Mouse (Mus musculus) spleen, postnatal 14 days (tissue): ENCODE measurements around the gene Gm20481.
"Not testable (repeated sequence)": the region's sequence is repeated elsewhere in the genome, so short reads cannot be mapped to it uniquely, and the experiment has no call there.

ENCODE experiments used
- DNase-seq, 2 experiments: peaks; one replicate each; pipeline ENCODE4 v3.0.0; 2021 to 2022; ENCODE audit warnings: low spot score in 2 of 2

Gm20481 gene

DNA sequence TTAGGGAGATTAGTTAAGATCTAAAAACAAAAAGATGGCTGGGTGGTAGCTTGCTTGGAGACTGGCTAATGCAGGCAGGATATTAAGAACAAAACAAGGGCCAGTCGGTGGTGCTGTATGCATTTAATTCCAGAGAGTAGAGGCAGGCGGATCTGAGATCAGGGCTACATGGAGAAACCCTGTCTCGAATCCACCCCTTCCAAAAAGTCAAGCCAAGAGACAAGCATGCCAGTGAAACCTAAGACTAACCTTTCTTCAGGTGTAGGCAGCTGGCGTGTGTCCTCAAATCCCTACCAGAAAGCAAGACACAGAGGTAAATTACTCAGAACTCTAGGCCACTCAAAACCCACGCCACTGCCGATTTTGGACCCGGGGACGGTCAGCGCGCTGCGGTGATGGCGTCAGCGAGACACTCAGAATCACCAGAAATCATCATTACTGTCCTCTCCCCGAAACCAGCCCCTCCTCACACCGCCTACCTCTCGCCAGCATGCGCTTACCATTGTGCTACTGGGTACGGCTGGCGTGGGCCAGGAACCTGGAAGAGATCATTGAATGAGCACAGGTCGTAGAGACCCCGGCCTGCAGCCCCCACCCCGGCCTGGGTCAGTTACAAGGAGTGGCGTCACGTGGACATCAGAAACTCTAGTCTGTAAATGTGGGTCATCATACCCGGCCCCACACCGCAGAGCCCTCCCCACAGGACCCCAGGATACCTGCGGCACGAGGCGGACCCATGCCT lies 17.9 kb upstream of the Gm20481 start:
- peak in 1 of 2 experiments; percentile 13 for DNase-seq

DNA sequence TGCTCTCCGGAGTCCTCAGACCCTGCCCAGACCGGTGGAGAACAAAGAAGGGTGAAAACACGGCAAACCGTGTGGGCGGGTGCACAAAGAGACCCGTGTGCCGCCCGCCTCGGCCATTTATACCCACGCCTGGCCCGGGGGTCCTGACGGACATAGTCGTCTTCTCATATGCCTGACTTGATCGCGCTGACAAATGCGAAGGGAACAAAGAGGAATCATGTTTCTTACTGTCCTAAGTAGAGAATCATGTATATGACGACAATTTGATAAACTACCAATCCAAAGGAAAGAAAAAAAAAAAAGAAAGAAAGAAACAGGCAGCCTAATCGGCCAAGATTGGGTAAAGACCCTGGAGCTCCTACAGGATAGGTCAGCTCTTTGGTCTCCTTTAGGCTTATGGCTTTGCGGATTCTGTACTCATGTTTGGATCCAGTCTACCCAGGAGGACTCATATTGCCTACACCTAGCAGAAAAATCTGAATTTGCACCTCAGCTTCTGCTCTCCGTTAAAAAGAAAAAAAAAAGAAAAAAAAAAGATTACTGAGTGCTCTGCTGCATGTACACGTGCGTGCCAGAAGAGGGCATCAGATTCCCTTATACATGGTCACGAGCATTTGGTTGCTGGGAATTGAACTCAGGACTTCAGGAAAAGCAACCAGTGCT lies 17.2 kb upstream of the Gm20481 start:
- peak; percentile 65 to 79 for DNase-seq

DNA sequence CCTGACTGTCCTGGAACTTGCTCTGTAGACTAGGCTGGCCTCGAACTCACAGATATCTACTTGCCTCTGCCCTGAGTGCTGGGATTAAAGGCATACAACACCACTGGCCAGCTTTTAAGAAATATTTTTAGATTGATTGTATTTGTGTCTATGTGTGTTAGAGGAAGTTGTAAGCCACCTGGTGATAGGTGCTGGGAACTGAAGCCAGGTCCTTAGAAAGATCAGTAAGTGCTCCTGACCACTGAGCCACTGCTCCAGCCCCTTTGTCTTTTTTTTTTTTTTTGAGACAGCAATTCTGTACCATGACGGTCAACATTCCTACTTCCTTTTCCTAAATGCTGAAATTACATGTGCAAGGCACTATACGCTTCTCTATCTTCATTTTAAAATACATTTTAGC lies 16.5 kb upstream of the Gm20481 start:
- DNase-seq, result no peak

DNA sequence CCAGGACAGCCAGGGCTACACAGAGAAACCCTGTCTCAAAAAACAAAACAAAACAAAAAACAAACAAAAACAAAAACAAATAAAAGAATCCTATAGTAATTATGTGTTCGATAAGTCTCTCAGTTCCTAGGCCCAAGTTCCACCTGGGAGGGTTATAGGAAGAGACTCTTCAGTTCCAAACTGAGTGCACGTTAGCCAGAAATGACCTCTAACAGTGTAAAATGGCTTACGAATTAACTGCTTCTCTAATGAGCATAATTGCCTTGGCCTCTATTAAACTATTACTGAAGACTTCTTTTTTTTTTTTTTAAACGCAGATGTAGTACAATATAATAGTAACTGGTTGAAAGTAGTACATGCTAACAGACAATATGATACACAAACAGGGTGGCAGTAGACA lies 15.8 kb upstream of the Gm20481 start:
- no peak for DNase-seq

DNA sequence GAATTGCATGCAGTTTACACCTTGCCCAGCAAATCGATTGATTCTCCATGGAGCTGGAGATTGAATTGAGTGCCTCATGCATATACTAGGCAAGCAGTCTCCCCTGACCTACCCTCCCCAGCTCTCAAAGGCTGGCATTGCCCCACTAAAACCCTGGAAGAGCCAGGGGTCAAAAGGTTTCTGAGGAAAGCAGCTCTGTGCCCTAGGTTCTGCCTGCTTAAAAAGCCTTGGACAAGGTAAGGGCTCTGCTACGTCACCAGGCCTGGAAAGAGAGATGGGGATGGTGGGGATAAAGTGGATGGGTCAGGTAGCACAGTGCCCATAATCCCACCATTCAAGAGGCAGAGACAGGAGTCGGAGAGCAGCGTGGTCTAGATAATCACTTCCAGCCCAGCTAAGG lies 14.9 kb upstream of the Gm20481 start:
- no peak for DNase-seq

DNA sequence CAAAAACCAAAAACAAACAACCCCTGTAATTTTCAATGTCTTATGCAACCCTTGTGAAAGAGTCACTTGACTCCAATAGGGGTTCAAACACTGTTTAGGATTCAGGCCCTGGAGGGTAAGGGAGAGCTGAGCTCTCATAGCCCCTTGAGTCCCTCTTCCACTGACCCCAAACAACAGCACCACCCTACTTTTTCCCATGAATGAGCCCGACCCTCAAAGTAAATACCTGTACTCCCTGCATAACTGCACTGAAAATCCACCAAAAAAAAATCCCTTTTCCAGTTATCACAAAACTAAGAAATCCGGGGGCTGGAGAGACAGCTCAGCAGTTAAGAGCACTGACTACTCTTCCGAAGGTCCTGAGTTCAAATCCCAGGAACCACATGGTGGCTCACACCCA lies 13.8 kb upstream of the Gm20481 start:
- no peak for DNase-seq

DNA sequence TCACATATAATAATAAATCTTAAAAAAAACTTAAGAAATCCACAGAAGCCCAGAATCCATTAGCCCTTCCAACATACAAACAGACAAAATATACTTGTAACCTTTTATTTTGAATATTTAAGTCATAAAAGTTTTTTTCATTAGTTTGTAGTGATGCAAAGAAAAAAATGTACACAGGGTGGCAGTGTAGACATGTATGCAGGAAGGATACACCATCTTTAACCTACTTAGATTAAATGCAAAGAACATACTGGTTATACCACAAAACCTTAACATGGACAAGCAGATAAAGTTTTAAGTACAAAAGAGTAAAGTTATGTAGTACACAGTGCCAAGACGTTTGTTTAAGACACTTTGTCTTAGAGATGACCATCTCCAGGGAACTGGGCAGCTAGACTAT lies 13.4 kb upstream of the Gm20481 start:
- DNase-seq, result no peak

DNA sequence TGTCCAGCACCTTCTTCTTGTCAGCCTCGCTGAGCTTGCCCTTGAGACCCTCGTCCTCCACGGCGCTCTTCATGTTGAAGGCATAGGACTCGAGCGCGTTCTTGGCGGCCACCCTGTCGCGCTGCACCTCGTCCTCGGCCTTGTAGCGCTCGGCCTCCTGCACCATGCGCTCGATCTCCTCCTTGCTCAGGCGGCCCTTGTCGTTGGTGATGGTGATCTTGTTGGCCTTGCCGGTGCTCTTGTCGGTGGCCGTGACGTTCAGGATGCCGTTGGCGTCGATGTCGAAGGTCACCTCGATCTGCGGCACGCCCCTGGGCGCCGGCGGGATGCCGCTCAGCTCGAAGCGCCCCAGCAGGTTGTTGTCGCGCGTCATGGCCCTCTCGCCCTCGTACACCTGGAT lies 12.4 kb upstream of the Gm20481 start:
- DNase-seq, result not testable (repeated sequence)

DNA sequence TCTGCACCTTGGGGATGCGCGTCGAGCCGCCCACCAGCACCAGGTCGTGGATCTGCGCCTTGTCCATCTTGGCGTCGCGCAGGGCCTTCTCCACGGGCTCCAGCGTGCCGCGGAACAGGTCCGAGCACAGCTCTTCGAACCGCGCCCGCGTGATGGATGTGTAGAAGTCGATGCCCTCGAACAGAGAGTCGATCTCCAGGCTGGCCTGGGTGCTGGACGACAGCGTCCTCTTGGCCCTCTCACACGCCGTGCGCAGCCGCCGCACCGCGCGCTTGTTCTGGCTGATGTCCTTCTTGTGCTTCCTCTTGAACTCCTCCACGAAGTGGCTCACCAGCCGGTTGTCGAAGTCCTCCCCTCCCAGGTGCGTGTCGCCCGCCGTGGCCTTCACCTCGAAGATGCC lies 11.7 kb upstream of the Gm20481 start:
- DNase-seq, result not testable (repeated sequence)

DNA sequence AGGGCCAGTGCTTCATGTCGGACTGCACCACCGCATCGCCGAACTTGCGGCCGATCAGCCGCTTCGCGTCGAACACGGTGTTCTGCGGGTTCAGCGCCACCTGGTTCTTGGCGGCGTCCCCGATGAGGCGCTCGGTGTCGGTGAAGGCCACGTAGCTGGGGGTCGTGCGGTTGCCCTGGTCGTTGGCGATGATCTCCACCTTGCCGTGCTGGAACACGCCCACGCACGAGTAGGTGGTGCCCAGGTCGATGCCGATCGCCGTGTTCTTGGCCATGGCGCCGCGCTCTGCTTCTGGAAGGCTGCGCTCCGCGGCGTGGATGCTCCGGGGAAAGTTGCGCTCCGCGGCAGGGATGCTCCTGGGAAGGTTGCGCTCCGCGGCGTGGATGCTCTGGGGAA lies 11.0 kb upstream of the Gm20481 start:
- DNase-seq, result not testable (repeated sequence)

DNA sequence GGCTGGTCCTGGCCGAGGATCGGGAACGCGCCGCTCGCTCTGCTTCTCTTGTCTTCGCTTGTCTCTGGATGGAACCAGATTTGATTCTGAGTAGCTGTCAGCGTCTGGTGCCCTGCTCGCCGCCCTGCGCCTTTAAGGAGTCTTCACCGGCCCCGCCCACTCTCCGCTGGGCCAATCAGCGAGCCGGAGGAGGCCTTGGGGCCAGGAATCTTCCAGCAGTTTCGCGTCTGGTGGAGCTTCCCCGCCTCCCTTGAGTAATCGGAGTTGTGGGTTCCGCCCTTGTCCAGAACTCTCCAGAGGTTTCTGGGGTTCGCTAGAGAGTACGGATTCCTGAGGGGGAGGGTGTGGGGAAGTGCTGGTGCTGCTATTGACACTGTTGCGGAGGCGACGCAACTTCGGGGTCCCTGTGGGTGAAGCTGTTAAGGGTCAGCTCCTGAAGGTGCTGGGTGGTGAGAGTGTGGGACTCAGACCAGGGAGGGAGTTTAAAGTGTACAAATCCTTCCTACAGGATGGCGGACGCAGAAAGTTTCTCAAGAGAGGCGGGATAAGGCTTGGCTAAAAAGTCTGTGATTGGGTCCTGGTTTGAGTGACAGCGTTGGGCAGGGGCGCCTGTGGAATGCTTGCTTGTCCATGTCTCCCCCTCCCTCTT lies 10.5 kb upstream of the Gm20481 start, which contains the start of gene Hspa1b:
Gene Hspa1b (minus strand): TSS at position 109 of the 649 bp plus-strand sequence.
- DNase-seq, result peak; percentile 48 to 51

DNA sequence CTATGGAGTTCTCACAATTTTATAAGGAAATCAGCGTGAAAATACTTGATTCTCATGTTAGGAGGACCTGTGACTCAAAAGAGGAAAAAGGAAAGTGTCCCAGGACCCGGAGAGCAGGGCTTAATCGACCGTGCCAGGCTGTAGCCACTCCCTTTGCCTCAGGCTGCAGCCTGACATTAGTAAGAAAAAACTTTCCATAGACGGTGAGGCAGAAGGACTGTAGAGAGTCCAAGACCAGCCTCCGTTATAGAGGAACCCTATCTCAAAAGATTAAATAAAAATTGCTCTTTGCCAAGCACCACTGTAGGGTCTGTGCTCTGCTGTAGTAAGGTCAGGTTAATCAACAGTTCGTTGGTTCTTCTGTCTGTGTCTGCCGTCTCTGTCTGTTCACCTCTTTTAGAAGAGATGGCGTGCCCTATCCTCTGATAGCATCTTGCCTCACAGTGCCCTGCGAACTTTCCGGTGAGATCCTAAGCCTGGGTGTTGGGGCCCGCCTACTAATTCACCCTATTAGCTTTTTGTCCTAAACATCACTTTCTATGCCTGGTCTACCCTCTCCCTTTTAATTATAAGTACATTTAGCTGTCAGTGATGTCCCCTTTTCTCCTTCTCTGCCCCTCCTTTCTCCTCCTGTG lies 9.7 kb upstream of the Gm20481 start:
- DNase-seq, result no peak

DNA sequence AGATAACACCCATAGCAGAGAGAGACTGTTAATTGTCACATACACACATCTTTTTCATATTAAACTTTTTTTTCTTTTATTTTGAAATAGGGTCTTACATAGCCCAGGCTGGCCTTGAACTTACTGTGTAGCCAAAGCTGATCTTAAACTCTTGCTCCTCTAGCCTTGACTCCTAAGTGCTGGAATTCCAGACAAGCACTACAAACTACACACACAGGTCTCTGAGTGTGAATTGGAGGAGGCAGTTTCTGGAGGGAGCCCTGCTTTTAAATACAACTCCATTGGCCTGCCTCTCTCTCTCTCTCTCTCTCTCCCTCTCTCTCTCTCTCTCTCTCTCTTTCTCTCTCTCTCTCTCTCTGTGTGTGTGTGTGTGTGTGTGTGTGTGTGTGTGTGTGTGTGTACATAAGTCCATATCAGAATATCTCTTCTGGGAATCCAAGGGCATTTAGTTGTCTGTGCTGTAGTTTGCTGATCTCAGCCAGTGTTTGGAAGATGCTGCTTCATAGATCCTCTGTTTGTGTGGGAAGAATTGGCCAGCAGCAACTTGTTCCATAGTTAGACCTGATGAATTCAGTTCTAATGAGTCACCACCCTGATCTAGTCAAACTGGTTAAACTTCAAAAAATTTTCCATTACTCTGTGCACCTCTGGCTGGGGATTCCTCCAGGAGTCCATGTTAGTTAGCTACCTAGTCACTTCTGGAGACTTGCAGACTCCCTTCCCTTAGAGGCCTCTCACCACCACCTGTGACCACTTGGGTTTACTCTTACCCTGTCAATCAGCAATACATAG lies 8.8 kb upstream of the Gm20481 start:
- no peak for DNase-seq

DNA sequence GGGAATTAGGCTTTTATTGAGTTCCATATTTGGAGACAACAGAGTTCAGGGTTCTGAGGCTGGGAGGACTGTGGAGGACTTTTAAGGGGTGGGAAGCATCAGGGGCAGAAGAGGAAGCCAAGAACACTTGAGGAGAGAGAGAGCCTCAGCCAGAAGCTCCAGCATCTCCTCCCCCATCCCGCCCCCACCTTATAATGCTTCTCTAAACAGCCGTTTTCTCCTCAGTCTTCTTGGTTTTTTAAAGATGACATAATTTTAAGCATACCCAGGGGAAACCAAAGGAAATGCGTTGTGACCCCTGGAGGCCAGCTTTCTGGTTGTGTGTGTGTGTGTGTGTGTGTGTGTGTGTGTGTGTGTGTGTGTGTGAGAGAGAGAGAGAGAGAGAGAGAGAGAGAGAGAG lies 7.6 kb upstream of the Gm20481 start:
- no peak for DNase-seq

DNA sequence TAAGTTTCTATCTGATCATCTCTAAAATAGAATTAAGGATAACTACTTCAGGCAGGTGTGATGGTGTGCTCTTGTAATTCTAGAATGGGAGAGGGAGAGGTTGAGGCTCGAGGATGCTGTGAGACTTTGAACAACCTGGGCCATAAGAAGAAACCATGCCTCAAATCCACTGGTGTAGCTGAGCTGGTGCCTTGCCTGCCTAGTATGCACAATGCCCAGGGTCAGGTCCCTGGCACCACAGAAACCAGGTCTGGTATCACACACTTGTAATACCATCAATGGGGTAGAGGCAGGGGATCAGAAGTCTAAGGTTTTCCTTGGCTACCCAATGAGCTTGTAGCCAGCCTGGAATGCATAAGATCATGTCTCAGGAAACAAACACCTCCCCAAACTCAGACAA lies 6.9 kb upstream of the Gm20481 start:
- no peak for DNase-seq

DNA sequence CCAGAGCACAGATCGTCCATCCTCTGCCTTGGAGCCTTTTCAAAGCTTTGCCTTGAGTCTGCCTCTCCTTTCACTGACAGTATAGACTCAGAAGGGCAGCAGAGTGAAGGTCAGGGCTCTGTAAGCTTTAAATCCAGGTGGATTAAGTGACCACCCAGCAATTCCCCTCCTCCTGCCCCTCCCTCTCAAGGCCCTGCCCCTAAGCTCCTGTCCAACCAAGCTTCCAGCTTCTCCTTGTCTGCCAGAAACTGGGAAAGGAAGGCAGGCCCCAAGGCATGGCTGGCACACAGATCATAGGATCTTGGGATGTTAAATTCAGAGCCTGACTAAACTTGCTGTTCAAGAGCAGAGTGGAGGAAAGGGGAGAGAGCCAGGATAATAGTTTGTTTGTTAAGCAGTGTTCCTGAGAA lies 5.1 kb upstream of the Gm20481 start:
- DNase-seq, result no peak

DNA sequence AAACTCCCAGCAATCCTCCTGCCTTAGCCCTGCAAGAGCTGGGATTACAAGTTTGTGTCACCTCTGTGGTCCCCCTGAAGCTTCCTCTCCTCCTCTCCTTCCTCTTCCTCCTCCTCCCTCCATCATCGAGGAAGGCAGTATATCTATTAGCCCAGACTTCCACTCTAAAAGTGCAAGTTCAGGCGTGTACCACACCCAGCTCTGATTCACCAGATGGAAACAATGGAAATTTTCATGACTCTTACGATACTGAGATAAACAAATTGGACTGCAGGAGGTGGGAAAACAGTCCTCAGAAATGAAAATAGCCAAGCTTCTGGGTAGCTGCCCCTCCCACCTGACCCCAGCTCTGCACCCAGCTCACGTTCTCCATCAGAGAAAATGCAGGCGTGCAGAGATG lies 4.1 kb upstream of the Gm20481 start:
- DNase-seq, result no peak

DNA sequence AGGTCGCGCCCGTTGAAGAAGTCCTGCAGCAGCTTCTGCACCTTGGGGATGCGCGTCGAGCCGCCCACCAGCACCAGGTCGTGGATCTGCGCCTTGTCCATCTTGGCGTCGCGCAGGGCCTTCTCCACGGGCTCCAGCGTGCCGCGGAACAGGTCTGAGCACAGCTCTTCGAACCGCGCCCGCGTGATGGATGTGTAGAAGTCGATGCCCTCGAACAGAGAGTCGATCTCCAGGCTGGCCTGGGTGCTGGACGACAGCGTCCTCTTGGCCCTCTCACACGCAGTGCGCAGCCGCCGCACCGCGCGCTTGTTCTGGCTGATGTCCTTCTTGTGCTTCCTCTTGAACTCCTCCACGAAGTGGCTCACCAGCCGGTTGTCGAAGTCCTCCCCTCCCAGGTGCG lies 1.1 kb downstream of the Gm20481 start:
- DNase-seq, result not testable (repeated sequence)

DNA sequence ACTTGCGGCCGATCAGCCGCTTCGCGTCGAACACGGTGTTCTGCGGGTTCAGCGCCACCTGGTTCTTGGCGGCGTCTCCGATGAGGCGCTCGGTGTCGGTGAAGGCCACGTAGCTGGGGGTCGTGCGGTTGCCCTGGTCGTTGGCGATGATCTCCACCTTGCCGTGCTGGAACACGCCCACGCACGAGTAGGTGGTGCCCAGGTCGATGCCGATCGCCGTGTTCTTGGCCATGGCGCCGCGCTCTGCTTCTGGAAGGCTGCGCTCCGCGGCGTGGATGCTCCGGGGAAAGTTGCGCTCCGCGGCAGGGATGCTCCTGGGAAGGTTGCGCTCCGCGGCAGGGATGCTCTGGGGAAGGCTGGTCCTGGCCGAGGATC lies 2.0 kb downstream of the Gm20481 start:
- DNase-seq, result not testable (repeated sequence)

DNA sequence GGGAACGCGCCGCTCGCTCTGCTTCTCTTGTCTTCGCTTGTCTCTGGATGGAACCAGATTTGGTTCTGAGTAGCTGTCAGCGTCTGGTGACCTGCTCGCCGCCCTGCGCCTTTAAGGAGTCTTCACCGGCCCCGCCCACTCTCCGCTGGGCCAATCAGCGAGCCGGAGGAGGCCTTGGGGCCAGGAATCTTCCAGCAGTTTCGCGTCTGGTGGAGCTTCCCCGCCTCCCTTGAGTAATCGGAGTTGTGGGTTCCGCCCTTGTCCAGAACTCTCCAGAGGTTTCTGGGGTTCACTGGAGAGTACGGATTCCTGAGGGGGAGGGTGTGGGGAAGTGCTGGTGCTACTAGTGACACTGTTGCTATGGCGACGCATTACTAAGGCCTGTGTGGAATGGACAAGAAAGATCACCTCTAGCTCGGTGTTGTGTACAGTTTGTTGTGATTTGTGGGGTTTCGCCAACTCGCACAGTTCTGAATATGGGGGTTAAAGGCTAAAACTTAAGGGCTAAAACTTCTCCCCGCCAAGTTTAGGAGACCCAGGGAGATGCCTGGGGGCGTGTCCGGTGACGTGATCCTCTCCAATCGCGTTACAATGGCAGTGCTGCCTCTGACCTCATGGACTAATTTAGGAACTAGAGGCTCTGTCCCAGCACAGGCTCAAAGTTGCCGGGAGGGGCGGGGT lies 2.5 kb downstream of the Gm20481 start, which contains the start of the genes Hspa1a and Hspa1l:
Gene Hspa1a (minus strand): TSS at position 88 of the 681 bp plus-strand sequence.
Gene Hspa1l (plus strand): TSS at position 635 of the 681 bp plus-strand sequence.
- DNase-seq, result peak; percentile 24 to 39
